Mouse (Mus musculus): ENCODE measurements at regions not wholly inside any gene's neighbourhood (a gene's known extent, or its start where the extent isn't known, plus 50 kb on each side); places are given as distances from the start of the nearest gene placed in this dataset.

GRCm38 (mm10) chr13:110784162-110784785 lies 389.4 kb downstream of the Plk2 start:
- no peak for DNase-seq (ENCODE audit: low read depth, low spot score)

DNA sequence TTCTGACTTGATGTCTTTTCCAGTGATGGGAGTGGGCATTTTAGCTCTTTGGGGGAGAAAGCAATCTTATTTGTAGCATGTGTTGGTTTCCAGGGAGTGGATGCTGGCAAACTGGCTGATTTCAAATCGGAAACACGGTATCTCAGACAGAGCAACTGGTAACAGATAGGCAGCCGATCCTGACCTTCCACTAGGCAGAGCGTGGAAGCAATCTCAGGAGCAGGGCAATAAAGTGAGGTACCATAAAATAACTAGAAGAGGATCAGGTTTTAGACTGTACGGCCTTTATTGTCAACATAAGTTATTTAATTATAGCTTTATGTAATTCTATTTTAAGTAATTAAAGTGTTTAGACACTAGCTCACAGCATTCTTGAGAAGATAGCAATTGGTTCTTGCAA lies 390.0 kb downstream of the Plk2 start:
- DNase-seq (ENCODE audit: low read depth, low spot score) = no peak

DNA sequence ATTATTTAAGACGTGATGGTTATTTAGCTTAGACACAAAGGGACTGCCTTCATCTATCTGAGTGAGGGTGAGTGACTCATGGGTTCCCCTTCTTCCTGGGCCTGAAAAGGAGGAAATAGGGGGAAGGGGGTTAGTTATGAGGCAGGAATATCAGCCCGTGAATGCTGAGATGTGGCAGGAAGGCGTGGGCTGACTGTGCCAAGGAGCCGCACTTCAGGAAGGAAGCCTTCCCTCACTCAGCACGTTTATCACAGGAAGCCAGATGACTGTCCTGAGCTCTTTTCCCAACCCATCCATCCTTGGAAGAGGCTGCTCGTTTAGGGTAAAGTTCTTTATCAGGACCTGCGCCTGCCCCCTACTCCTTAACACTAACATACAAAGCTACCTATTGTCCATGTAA lies 403.5 kb downstream of the Plk2 start:
- no peak for DNase-seq (ENCODE audit: low read depth, low spot score)

GRCm38 (mm10) chr13:110802841-110803240 lies 408.0 kb downstream of the Plk2 start:
- DNase-seq (ENCODE audit: low read depth, low spot score) = no peak

GRCm38 (mm10) chr13:110812401-110812800 lies 417.6 kb downstream of the Plk2 start:
- DNase-seq (ENCODE audit: low read depth, low spot score) = no peak

GRCm38 (mm10) chr13:110814066-110814465 lies 419.2 kb downstream of the Plk2 start:
- no peak for DNase-seq (ENCODE audit: low read depth, low spot score)

DNA sequence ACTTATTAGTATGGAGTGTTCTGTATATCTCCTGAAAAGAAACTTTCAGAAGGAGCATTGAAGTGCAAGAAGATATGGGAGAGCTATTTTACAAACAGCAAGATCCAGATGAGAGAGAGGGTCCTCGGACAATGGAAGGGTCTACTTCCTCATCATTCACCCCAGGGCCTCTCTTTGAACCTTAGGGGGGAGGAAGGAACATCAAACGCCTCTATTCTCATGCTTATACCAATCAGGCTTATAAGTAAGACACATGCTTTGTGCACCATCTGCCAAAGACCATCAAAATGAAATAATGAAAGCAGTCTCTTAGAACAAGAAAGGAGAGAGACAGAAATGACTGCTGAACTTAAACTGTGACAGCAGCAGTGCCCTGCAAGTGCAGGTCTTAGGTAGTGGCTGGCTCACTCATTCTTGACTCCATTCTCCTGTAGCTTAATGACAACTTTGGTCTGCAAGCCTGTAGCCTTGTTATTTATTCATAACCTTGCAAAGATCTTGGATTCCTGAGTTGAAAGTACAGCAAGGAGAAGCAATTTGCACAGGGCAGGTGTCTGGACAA lies 424.5 kb downstream of the Plk2 start:
- no peak for DNase-seq (ENCODE audit: low read depth, low spot score)

- DNase-seq (ENCODE audit: low read depth, low spot score) = no peak
Measured at GRCm38 (mm10) chr13:110824878-110825277, 429.9 kb upstream of the Actbl2 start.

GRCm38 (mm10) chr13:110832442-110832841 lies 422.4 kb upstream of the Actbl2 start:
- DNase-seq (ENCODE audit: low read depth, low spot score) = no peak

- DNase-seq (ENCODE audit: low read depth, low spot score) = no peak
Measured at GRCm38 (mm10) chr13:110836936-110837335, 417.9 kb upstream of the Actbl2 start.

DNA sequence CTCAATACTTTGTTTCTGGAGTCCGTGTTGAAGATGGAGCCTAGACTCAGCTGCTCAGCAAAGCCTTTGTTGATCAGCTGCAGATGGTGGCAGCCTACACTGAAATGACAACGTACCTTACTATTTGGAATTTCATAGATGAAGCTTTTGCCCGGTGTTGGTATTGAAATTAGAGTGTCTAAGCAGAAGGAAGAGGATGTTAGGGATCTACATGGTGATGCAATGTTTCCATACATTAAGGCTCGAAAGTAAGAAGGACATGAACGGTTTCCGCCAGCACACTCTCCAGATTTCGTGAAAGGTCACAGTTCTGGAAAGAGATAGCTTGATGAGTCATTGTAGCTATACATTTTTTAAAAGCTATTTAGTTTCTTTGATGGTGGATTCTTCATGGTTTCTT lies 412.9 kb upstream of the Actbl2 start:
- DNase-seq (ENCODE audit: low read depth, low spot score) = no peak

- DNase-seq (ENCODE audit: low read depth, low spot score) = no peak
Measured at GRCm38 (mm10) chr13:110845695-110846094, 409.1 kb upstream of the Actbl2 start.

- DNase-seq (ENCODE audit: low read depth, low spot score) = no peak
Measured at GRCm38 (mm10) chr13:110852996-110853727, 401.7 kb upstream of the Actbl2 start.

- no peak for DNase-seq (ENCODE audit: low read depth, low spot score)
Measured at GRCm38 (mm10) chr13:110854213-110854612, 400.6 kb upstream of the Actbl2 start.

DNA sequence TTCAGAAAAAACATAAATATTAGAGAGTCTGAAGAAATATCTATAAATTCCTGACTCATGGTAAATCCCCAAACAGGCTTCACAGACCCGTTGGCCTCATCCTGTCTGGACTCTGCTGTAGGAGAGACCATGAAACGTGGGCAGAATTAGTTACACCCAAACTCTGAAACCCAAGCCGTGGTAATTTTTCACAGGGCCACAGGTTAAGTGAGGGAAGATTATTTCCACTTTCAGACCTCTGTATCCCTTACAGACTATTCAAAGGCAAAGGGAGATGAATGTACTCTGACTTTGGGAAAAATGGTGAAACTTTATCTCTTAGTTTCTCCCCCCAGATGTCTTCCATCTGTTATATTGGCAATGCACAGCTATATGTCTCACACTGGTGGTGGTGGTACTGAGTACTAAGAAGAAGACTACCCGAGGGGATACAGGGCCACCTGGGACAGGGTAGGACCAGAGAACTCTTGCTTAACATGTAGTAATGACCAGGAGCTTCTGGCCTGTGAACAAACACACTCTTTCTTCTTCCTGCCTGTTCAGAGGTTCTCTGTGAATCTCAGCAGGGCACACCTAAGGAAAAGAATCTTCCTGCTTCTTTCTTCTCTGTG lies 388.8 kb upstream of the Actbl2 start:
- no peak for DNase-seq (ENCODE audit: low read depth, low spot score)

DNA sequence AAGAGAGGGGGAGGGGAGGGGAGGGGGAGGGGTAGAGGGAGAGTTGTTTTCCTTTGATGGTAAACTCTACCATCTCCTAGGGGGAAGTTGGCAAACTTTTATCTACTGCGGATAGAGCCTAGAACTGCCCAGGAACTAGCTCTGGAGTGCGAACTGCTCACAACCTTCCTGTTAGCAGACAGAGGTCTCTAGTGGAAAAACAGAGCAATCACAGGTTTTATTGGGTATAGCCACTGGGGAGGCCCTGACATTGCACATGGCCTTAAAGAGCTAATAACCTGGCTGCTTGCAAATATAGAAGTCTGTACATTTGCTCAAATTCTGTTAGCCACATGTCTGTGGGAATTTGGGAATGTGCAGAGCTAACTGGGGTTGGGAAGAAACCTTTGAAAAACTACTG lies 388.1 kb upstream of the Actbl2 start:
- no peak for DNase-seq (ENCODE audit: low read depth, low spot score)

GRCm38 (mm10) chr13:110871125-110871775 lies 383.6 kb upstream of the Actbl2 start:
- DNase-seq (ENCODE audit: low read depth, low spot score) = no peak

GRCm38 (mm10) chr13:110871776-110872135 lies 383.1 kb upstream of the Actbl2 start:
- DNase-seq (ENCODE audit: low read depth, low spot score) = no peak

GRCm38 (mm10) chr13:110881573-110881972 lies 373.2 kb upstream of the Actbl2 start:
- no peak for DNase-seq (ENCODE audit: low read depth, low spot score)

- no peak for DNase-seq (ENCODE audit: low read depth, low spot score)
Measured at GRCm38 (mm10) chr13:110882173-110882572, 372.6 kb upstream of the Actbl2 start.

DNA sequence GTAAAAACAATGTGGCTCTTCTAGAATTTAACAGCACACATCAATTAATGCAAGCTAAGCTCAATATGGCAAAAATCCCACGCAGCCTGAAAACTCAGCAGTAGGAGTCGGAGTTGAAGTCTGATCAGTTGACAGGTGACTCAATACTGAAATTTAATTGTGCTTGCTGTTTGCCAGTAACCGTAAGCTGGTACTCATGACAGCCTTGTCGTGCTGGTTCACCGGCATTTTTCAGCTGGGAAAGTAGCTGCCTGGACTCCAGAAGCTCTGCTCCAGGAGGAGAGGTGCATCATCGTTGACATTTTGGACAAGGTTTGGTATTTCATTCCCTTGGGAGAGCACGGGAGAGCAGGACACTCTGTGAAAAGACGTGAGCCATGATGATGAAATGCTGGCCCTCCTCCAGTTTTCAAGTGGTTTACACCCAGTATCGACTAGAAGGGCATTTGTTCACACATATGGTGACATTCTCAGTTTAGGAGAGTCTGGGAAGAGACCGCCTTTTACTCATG lies 372.1 kb upstream of the Actbl2 start:
- no peak for DNase-seq (ENCODE audit: low read depth, low spot score)

DNA sequence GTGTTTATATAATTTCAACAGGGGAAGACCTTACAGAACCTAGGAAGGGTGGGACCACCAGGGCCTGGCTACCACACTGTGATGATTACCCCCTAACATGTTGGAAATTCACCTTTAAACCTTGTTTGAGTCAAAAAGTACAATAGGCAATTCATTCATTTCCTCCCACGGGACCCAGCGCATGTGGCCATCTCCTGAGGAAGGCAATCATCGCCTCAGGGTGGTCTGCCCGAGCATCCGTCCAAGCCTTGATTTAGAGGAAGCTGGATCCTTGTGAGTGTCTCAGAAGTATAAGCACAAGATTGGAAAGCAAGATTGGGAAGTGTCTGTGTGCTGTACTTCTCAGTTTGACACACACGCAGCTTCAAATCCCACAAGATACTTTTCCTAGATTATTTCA lies 360.9 kb upstream of the Actbl2 start:
- DNase-seq (ENCODE audit: low read depth, low spot score) = no peak
